Mouse (Mus musculus) retina, adult 2 months (tissue): Measurements from ENCODE around the gene Ambra1.

Source experiments
- DNase-seq: peaks from one replicate; pipeline ENCODE4 v3.0.0-alpha.2; 2012; ENCODE audit warnings: low read depth, low spot score

Gene Ambra1

GRCm38 (mm10) chr2:91735221-91735620 is 5.3 kb downstream of the Ambra1 start:
- no peak for DNase-seq

- DNase-seq = no peak
Observed at GRCm38 (mm10) chr2:91739586-91739985, 9.7 kb downstream of the Ambra1 start.

GRCm38 (mm10) chr2:91744686-91745085 is 14.8 kb downstream of the Ambra1 start:
- DNase-seq = no peak

- no peak for DNase-seq
Observed at GRCm38 (mm10) chr2:91749811-91750261, 19.9 kb downstream of the Ambra1 start.

GRCm38 (mm10) chr2:91771921-91772705 is 42.2 kb downstream of the Ambra1 start:
- no peak for DNase-seq

GRCm38 (mm10) chr2:91773309-91773708 is 43.4 kb downstream of the Ambra1 start:
- DNase-seq = no peak

GRCm38 (mm10) chr2:91779166-91779565 is 49.2 kb downstream of the Ambra1 start:
- peak; percentile 29 for DNase-seq

GRCm38 (mm10) chr2:91791621-91792020 is 61.7 kb downstream of the Ambra1 start:
- DNase-seq = no peak

GRCm38 (mm10) chr2:91792346-91792745 is 62.4 kb downstream of the Ambra1 start:
- DNase-seq = no peak

GRCm38 (mm10) chr2:91794466-91794865 is 64.5 kb downstream of the Ambra1 start:
- DNase-seq = no peak

GRCm38 (mm10) chr2:91795091-91795490 is 65.2 kb downstream of the Ambra1 start:
- no peak for DNase-seq

- DNase-seq = no peak
Observed at GRCm38 (mm10) chr2:91811433-91811832, 81.5 kb downstream of the Ambra1 start.

- no peak for DNase-seq
Observed at GRCm38 (mm10) chr2:91816741-91817140, 86.8 kb downstream of the Ambra1 start.

- no peak for DNase-seq
Observed at GRCm38 (mm10) chr2:91832227-91832626, 102.3 kb downstream of the Ambra1 start.

- DNase-seq = no peak
Observed at GRCm38 (mm10) chr2:91834272-91834671, 104.3 kb downstream of the Ambra1 start.

GRCm38 (mm10) chr2:91835031-91835430 is 105.1 kb downstream of the Ambra1 start:
- no peak for DNase-seq

GRCm38 (mm10) chr2:91835631-91836030 is 105.7 kb downstream of the Ambra1 start:
- DNase-seq = no peak

GRCm38 (mm10) chr2:91844085-91844484 is 114.2 kb downstream of the Ambra1 start:
- DNase-seq = no peak

- no peak for DNase-seq
Observed at GRCm38 (mm10) chr2:91852446-91853191, 122.7 kb downstream of the Ambra1 start.

- DNase-seq = no peak
Observed at GRCm38 (mm10) chr2:91854575-91854974, 124.6 kb downstream of the Ambra1 start.

- DNase-seq = no peak
Observed at GRCm38 (mm10) chr2:91856958-91857357, 127.0 kb downstream of the Ambra1 start.

GRCm38 (mm10) chr2:91859423-91859822 is 129.5 kb downstream of the Ambra1 start:
- DNase-seq = no peak

GRCm38 (mm10) chr2:91870754-91871153 is 140.8 kb downstream of the Ambra1 start:
- DNase-seq = no peak
